Mouse (Mus musculus): ENCODE measurements at regions not wholly inside any gene's neighbourhood (a gene's known extent, or its start where the extent isn't known, plus 50 kb on each side); places are given as distances from the start of the nearest gene placed in this dataset.
A peak's percentile ranks its signal among the peaks of the same experiment; 100 is the strongest.

- DNase-seq (ENCODE audit: low spot score in 2 of 2) = no peak
These were observed 611.4 kb upstream of the Sall1 start for GRCm38 (mm10) chr8:89655369-89655768.

GRCm38 (mm10) chr8:89649207-89649890 is 605.4 kb upstream of the Sall1 start:
- no peak for DNase-seq (ENCODE audit: low spot score in 2 of 2)

DNA sequence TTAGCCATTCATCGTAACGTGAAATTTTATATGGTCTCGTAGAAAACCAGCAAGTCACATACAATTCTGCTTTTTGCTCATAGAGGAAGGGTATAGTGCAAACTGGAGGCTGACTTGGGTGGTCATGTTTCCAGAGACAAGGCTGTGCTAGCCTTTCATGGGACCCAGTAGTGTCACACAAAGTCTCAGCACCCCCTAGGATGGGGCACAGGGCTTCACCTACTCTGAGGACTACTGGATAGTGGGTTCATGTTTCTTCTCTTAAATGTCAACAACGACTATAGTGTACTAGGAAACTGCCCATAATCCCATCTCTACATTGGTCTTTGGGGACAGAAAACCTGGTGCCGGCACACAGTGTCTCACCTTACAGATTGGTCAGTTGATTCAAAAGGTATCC is 603.0 kb upstream of the Sall1 start:
- no peak for DNase-seq (ENCODE audit: low spot score in 2 of 2)

DNA sequence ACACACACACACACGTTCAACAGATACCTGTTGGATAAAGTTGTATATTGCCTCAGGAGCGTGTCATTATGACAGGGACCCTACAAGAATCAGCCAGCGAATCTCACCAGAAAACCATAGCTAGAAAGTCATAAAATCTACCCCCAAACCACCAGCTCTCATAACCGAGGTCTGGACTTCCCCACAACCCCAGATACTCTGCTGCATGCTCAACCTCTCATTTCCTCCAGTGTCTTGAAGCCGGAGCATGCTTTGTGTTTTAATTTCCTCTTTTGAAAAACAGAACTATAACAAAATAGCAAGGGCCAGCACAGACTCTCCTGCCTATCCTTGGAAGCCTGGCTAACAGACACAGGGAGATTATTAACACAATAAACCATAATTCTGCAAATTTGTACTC is 597.4 kb upstream of the Sall1 start:
- DNase-seq (ENCODE audit: low spot score in 2 of 2) = no peak

DNA sequence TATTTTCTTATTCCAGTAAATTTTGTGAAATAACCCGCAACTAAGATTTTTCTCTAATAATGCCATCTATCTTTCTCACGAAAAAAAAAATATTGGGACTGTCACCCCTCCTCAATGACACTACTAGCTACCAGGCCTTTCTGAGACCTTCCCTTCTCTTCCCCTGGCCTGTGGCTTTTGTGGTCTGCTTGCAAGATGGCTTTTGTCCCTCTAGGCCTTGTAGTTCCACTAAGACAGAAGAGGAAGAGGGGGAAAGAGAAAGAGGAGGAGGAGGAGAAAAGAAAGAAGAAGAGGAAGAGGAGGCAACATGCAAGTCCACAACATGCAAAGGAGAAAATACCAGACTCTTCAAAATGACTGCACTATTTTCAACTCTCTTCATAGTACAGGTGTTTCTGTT is 590.9 kb upstream of the Sall1 start:
- no peak for DNase-seq (ENCODE audit: low spot score in 2 of 2)

DNA sequence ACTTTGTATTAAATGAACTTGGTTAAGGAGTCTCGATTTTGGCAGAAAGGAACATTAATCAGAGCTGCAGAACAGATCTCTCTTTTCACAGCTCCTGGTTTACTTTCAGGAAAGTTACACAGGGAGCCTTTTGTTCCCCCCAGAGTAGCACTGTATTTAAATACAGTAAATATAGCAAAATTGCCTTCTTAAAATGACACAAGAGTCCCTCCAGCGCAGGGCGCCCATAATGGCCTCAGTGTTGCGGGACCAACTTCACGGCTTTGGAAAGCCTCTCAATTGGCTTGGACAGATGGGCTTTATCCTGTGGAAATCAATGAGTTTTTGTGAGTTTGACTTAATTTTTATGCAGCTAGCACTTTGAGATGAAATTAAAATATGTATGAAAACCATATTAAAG is 588.3 kb upstream of the Sall1 start:
- no peak for DNase-seq (ENCODE audit: low spot score in 2 of 2)

GRCm38 (mm10) chr8:89630540-89630939 is 586.6 kb upstream of the Sall1 start:
- DNase-seq (ENCODE audit: low spot score in 2 of 2) = no peak

DNA sequence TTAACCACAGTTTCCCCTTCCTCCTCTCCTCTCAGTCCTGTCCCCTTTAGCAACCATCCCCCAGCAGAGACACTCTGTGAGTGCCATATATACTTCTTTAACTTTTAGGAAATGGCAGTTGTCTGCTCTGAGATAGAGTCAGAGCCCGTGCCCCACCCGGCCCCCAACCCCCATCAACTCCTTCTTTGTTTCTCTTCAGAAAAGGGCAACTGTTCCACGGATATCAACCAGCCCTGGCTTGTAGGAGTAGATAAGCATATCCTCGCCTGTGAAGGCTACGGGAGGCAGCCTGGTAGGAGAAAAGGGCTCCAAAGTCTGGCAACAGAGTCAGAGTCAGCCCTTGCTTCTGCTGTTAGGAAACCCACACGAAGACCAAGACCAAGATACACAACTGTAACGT is 574.1 kb upstream of the Sall1 start:
- DNase-seq (ENCODE audit: low spot score in 2 of 2) = no peak

GRCm38 (mm10) chr8:89615863-89616558 is 572.0 kb upstream of the Sall1 start:
- DNase-seq (ENCODE audit: low spot score in 2 of 2) = no peak

DNA sequence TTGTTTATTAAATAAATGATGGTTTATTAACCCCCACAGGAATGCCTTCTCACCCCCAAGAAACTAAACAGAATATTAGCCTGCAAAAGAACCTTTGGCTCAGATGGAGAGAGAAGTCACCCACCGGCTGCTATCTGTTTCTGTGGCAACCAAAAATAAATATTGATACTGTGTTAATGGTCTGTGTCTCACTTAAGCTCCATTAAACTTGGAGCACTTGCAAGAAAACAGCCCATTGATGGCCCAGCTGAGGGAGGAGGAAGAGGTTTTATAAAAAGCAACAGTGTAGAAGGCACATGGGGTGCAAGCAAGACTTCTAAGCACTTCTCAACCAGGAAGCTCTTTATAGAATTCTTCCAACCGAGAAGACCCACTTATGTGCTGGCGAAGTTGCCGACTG is 565.1 kb upstream of the Sall1 start:
- DNase-seq (ENCODE audit: low spot score in 2 of 2) = no peak

GRCm38 (mm10) chr8:89605905-89606468 is 562.0 kb upstream of the Sall1 start:
- DNase-seq (ENCODE audit: low spot score in 2 of 2) = no peak

DNA sequence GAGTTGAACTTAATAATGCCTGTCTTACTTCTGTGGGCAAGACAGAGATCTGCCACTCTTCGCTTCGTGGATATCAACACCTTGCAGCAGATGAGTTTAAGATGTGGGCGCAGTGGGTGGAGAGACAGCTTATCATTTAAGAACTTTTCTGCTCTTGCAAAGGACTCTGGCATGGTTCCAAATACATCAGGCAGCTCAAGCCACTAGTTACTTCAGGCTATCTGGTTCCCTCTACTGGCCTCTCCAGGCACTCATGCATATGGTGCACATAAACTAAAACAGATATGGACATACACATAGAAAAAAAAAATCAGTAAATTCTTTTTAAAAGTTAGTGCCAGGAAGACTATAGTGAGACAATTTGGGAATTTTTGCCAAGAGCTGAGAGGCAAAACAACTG is 560.5 kb upstream of the Sall1 start:
- no peak for DNase-seq (ENCODE audit: low spot score in 2 of 2)

- DNase-seq (ENCODE audit: low spot score in 2 of 2) = no peak
These were observed 552.4 kb upstream of the Sall1 start for GRCm38 (mm10) chr8:89596380-89596779.

- no peak for DNase-seq (ENCODE audit: low spot score in 2 of 2)
These were observed 539.1 kb upstream of the Sall1 start for GRCm38 (mm10) chr8:89583091-89583490.

GRCm38 (mm10) chr8:89582566-89582965 is 538.6 kb upstream of the Sall1 start:
- no peak for DNase-seq (ENCODE audit: low spot score in 2 of 2)

DNA sequence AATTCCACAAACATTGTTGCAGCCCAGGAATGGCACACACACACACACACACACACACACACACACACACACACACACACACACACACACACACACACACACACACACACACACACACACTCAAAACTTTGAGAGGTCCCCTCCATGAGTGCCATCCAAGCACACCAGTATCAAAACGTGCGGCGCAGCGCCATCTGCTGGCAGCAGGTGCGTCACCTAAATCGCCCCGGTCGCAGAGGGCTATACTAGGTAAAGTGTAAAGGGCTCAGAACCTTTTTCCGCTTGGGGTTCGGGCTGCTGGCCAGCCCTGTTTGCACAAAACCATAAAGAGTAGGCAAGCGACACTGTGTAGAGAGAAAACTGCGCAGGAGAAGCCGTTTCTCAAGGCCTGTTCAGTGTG is 527.9 kb upstream of the Sall1 start:
- DNase-seq (ENCODE audit: low spot score in 2 of 2) = peak; percentile 40 to 52

DNA sequence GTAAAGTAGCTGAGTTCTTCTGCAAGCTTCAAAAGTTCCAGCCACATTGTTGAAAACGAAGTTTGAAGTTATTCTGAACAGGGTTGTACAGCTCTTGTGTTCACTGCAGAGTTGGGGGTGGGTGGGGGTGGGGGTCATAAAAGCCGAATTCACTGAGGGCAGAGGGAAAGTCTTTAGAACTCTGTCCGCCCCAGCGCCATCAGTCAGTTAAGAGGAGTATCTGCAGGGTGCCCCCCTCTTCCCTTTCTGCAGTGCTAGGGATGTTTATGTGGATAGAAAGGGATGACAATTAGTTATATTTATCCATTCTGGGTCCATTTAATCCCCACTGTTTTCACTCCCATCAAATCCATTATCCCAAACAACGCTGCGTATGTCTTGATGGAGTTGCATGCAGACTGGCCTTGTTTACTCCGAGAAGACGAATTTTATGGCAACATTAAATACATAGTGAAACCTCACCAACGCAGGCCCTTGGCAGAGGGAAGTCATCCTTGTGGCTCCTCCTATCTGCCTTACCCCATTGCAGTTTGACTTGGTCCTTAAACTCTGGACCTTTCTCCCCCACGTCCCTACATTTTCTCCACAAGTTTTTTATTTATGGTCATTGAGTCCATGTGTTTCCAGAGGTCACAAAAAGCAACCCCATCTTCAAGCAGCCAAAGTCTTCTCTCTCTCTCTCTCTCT is 526.8 kb upstream of the Sall1 start:
- DNase-seq (ENCODE audit: low spot score in 2 of 2) = no peak

DNA sequence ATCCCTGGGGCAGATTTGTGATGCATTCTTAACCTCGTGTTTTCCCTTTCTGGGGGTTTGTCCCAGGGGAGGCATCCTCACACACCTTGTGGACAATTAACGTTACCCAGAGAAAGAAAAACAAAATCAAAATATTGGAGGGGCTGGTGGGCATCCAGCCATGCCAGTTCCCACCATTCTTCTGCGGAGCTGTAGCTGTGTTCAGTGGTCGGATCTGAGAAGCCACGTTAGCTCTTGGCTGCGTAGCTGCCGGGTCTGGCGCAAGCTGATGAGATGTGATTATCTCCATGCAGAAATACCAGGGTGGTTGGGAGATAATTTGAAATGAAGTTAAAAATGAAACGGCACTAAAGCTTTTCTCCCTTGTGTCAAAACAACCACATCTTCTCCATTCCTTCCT is 525.4 kb upstream of the Sall1 start:
- no peak for DNase-seq (ENCODE audit: low spot score in 2 of 2)

- no peak for DNase-seq (ENCODE audit: low spot score in 2 of 2)
These were observed 524.7 kb upstream of the Sall1 start for GRCm38 (mm10) chr8:89568641-89569040.

DNA sequence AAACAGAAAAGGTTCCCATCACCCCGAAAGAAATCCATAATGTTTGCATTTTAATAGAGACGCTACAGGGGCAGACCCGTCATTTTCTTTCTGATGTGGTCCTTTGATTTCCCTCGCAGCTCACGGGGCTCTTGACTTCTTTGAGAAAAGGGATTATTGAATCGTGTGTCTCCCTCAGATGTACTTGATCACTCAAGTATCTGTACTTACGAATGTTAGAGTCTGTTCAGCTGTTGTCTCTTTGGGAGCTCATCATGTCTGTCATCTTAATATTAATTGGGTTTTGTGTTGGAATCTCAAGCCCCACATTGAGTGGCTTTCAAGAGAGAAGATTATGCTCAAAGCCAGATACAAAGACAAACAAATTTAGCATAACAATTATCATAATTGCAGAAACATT is 523.0 kb upstream of the Sall1 start:
- DNase-seq (ENCODE audit: low spot score in 2 of 2) = no peak

- DNase-seq (ENCODE audit: low spot score in 2 of 2) = no peak
These were observed 522.5 kb upstream of the Sall1 start for GRCm38 (mm10) chr8:89566461-89566860.

- DNase-seq (ENCODE audit: low spot score in 2 of 2) = no peak
These were observed 521.3 kb upstream of the Sall1 start for GRCm38 (mm10) chr8:89565147-89565826.
